Comparison of ENCODE assay signal across 9 mouse cellular contexts in genomic region chr2:74701949-74702819, GRCm38 (mm10). TPM values are rescaled to one million over a fixed set of nuclear protein-coding genes. Genes with fewer than 3 reads are reported as not detected.
DNase-seq lines count a peak whose midpoint lies in the region; ATAC-seq and TF ChIP-seq lines count a peak whose summit lies in the region.
"Had no signal": no experiment of that assay in that cellular context is flagged by ENCODE, and none has a peak within 500 bp of the region (broad histone marks: within the 10 kb centered on the region; RNA-seq: fewer than 3 reads in every experiment).

No protein-coding gene starts in this region.

- H3K9me3 ChIP-seq in megakaryocyte, embryonic 14.5 days, result no peaks in the 10 kb centered on the region
- H3K9me3 ChIP-seq in limb, embryonic 12.5 days, result no peaks in the 10 kb centered on the region

- H3K27me3 ChIP-seq in megakaryocyte, embryonic 14.5 days (replicated peaks), result peaks cover 95% of the 10 kb centered on the region
- H3K27me3 ChIP-seq in limb, embryonic 12.5 days, result peaks cover 61% of the 10 kb centered on the region

- TF ChIP-seq CTCF in olfactory bulb, adult 2 months (IDR thresholded peaks at IDR 0.05; ENCODE audit: insufficient read depth, low read depth, low read length), result peak; percentile 39; the same call in 1 of the 2 replicates

- no peak for TF ChIP-seq POLR2A in olfactory bulb, adult 2 months (IDR thresholded peaks at IDR 0.05; ENCODE audit: insufficient read depth, low read depth, low read length)

- no peak overlapping the region for H3K27ac ChIP-seq in limb, embryonic 12.5 days
- H3K27ac ChIP-seq in olfactory bulb, adult 2 months (ENCODE audit: insufficient read depth, low read depth, low read length), result no peak overlapping the region

- peaks cover 25% of the 10 kb centered on the region for H3K4me1 ChIP-seq in megakaryocyte, embryonic 14.5 days
- H3K4me1 ChIP-seq in limb, embryonic 12.5 days (replicated peaks), result peaks cover 45% of the 10 kb centered on the region
- peaks cover 8% of the 10 kb centered on the region; the same call in 1 of the 2 replicates for H3K4me1 ChIP-seq in olfactory bulb, adult 2 months (ENCODE audit: control insufficient read depth, insufficient read depth, low read length)

- DNase-seq in T-cell, adult 2 months (ENCODE audit: low spot score), result peak; percentile 57
- peak; percentile 77 to 87 for DNase-seq in cerebellum, postnatal 4 days (ENCODE audit: low spot score in 2 of 2)
- DNase-seq in kidney, adult 8-10 months, result peak; percentile 72 to 88
- no peak for DNase-seq in Muller cell, postnatal 12 days (ENCODE audit: inconsistent ontology term)

- WGBS in limb, embryonic 12.5 days, result 7% methylated on average over 17 of the region's 17 CpGs
- WGBS in olfactory bulb, adult 2 months, result 13% methylated on average over 17 of the region's 17 CpGs

- H3K4me3 ChIP-seq in megakaryocyte, embryonic 14.5 days (replicated peaks), result peak overlapping the region; percentile 65
- peak overlapping the region; percentile 21; the same call in 1 of the 2 replicates for H3K4me3 ChIP-seq in limb, embryonic 12.5 days (replicated peaks)
- H3K4me3 ChIP-seq in olfactory bulb, adult 2 months (ENCODE audit: insufficient read depth, low read depth, low read length), result no peak overlapping the region

- peak overlapping the region; percentile 38; the same call in 1 of the 2 replicates for H3K4me2 ChIP-seq in limb, embryonic 12.5 days

- H3K9ac ChIP-seq in limb, embryonic 12.5 days (replicated peaks), result no peak overlapping the region

- no peaks in the 10 kb centered on the region for H3K36me3 ChIP-seq in megakaryocyte, embryonic 14.5 days (replicated peaks; ENCODE audit: low read length)
- H3K36me3 ChIP-seq in limb, embryonic 12.5 days, result no peaks in the 10 kb centered on the region

- no peak for ATAC-seq in megakaryocyte, adult 5-6 weeks (ENCODE audit: poor library complexity, severe bottlenecking)
- ATAC-seq in limb, embryonic 12.5 days (ENCODE audit: insufficient number of reproducible peaks, insufficient read depth, low FRiP score, low TSS enrichment, low read depth), result no peak

RNA-seq across cellular contexts. Expression of gene Hoxd8, which starts 2.2 kb away (rescaled TPM):
- polyA plus RNA-seq in megakaryocyte, embryonic 14.5 days (2012; ENCODE audit: insufficient read depth, low replicate concordance), result not detected in 2 replicates
- not detected in 2 replicates for total RNA-seq in megakaryocyte, adult 5-6 weeks (2015)
- not detected in 2 replicates for total RNA-seq in megakaryocyte, adult 5-6 weeks (2017)
- polyA plus RNA-seq in limb, embryonic 12.5 days (2016; fragmentation: Nextera tagmentation; extraction: Ambion mirVana), result 7.5 and 7.8 TPM in 2 replicates
- polyA plus RNA-seq in olfactory bulb, adult 2 months (2012; ENCODE audit: insufficient read depth, insufficient read length, low replicate concordance, missing spikeins), result not detected in 2 replicates

RNA-seq across cellular contexts. Expression of gene Hoxd9, which starts 4.7 kb away (rescaled TPM):
- polyA plus RNA-seq in megakaryocyte, embryonic 14.5 days (2012; ENCODE audit: insufficient read depth, low replicate concordance), result not detected in 2 replicates
- not detected in 2 replicates for total RNA-seq in megakaryocyte, adult 5-6 weeks (2015)
- total RNA-seq in megakaryocyte, adult 5-6 weeks (2017), result not detected in 2 replicates
- polyA plus RNA-seq in limb, embryonic 12.5 days (2016; fragmentation: Nextera tagmentation; extraction: Ambion mirVana), result 17.8 and 19.2 TPM in 2 replicates
- not detected in 2 replicates for polyA plus RNA-seq in olfactory bulb, adult 2 months (2012; ENCODE audit: insufficient read depth, insufficient read length, low replicate concordance, missing spikeins)

RNA-seq across cellular contexts. Expression of gene Hoxd3, which starts 9.5 kb away (rescaled TPM):
- not detected in 2 replicates for polyA plus RNA-seq in megakaryocyte, embryonic 14.5 days (2012; ENCODE audit: insufficient read depth, low replicate concordance)
- total RNA-seq in megakaryocyte, adult 5-6 weeks (2015), result not detected in 2 replicates
- 0.26 TPM in 1 of 2 replicates, not detected in the other for total RNA-seq in megakaryocyte, adult 5-6 weeks (2017)
- 1.4 and 1.5 TPM in 2 replicates for polyA plus RNA-seq in limb, embryonic 12.5 days (2016; fragmentation: Nextera tagmentation; extraction: Ambion mirVana)
- not detected in 2 replicates for polyA plus RNA-seq in olfactory bulb, adult 2 months (2012; ENCODE audit: insufficient read depth, insufficient read length, low replicate concordance, missing spikeins)

RNA-seq across cellular contexts. Expression of gene Hoxd4, which starts 9.5 kb away (rescaled TPM):
- not detected in 2 replicates for polyA plus RNA-seq in megakaryocyte, embryonic 14.5 days (2012; ENCODE audit: insufficient read depth, low replicate concordance)
- total RNA-seq in megakaryocyte, adult 5-6 weeks (2015), result not detected in 2 replicates
- total RNA-seq in megakaryocyte, adult 5-6 weeks (2017), result not detected in 2 replicates
- 0.55 and 0.78 TPM in 2 replicates for polyA plus RNA-seq in limb, embryonic 12.5 days (2016; fragmentation: Nextera tagmentation; extraction: Ambion mirVana)
- not detected in 2 replicates for polyA plus RNA-seq in olfactory bulb, adult 2 months (2012; ENCODE audit: insufficient read depth, insufficient read length, low replicate concordance, missing spikeins)

RNA-seq across cellular contexts. Expression of gene Hoxd10, which starts 10.5 kb away (rescaled TPM):
- polyA plus RNA-seq in megakaryocyte, embryonic 14.5 days (2012; ENCODE audit: insufficient read depth, low replicate concordance), result not detected in 2 replicates
- not detected in 2 replicates for total RNA-seq in megakaryocyte, adult 5-6 weeks (2015)
- not detected in 2 replicates for total RNA-seq in megakaryocyte, adult 5-6 weeks (2017)
- polyA plus RNA-seq in limb, embryonic 12.5 days (2016; fragmentation: Nextera tagmentation; extraction: Ambion mirVana), result 39.5 and 42.0 TPM in 2 replicates
- not detected in 2 replicates for polyA plus RNA-seq in olfactory bulb, adult 2 months (2012; ENCODE audit: insufficient read depth, insufficient read length, low replicate concordance, missing spikeins)
- polyA plus RNA-seq: stomach, embryonic 14.5 days had no signal

Comparison
In these comparisons a context has a peak if more than half of its experiments do, and no peak if none do; other contexts are left out.
1. RNA of gene Hoxd9, which starts 4.7 kb away (polyA plus RNA-seq): 17.8 to 19.2 TPM in limb, embryonic 12.5 days; not detected in megakaryocyte, embryonic 14.5 days and not detected in olfactory bulb, adult 2 months; every median in the first group is over 10 times any median in the second.